Mouse (Mus musculus) G1E (cell line): ENCODE measurements around the gene Slc25a33.

Experiments used
- CTCF ChIP-seq: IDR thresholded peaks from 2 replicates; pipeline ENCODE4 v1.5.1; 2012; ENCODE audit warnings: low read depth, low read length, inconsistent platforms, mixed read lengths
- GATA2 ChIP-seq: IDR thresholded peaks from 2 replicates; pipeline ENCODE4 v1.6.1; 2012; ENCODE audit warnings: low read depth, low read length, inconsistent platforms, borderline replicate concordance

DNA sequence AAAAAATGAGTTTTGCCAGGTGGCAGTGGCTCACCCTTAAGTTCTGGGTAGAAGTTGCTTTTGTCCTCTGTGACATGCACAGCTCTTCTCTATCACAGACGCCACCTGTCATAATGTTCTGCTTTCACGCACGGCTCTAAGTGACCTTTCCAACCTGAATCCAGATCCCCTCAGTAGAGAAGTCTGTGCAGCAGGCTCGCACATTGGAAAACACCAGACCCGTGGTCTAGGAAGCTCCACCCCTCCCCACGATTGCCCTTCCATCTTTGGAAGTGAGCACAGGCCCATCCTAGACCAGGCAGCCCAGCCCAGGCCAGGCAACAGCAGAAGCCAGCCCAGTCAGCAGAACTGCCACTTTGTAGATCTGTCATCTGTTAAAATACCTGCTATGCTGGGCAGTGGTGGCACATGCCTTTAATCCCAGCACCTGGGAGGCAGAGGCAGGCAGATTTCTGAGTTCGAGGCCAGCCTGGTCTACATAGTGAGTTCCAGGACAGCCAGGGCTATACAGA, 20.9 kb upstream of the Slc25a33 start:
- no peak for TF ChIP-seq CTCF
- TF ChIP-seq GATA2 = no peak
